Mouse (Mus musculus) T-cell, adult 2 months (primary cell): Measurements from ENCODE around the gene Tchh.
"Not testable (repeated sequence)": the region's sequence is repeated elsewhere in the genome, so short reads cannot be mapped to it uniquely, and the experiment has no call there.

ENCODE experiments used
- DNase-seq: peaks from one replicate; pipeline ENCODE4 v3.0.0; 2022; ENCODE audit warnings: low spot score

Gene Tchh

DNA sequence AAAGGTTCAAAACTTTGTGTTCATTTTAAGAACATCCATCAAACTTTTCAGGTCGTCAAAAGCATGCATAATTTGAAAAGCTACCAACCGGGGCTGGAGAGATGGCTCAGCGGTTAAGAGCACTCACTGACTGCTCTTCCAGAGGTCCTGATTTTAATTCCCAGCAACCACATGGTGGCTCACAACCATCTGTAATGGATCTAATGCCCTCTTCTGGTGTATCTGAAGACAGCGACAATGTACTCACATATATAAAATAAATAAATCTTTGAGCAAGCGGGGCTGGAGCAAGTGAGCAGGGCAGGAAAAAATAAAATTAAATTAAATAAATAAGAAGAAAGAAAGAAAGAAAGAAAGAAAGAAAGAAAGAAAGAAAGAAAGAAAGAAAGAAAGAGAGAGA, 52.6 kb downstream of the Tchh start:
- not testable (repeated sequence) for DNase-seq

DNA sequence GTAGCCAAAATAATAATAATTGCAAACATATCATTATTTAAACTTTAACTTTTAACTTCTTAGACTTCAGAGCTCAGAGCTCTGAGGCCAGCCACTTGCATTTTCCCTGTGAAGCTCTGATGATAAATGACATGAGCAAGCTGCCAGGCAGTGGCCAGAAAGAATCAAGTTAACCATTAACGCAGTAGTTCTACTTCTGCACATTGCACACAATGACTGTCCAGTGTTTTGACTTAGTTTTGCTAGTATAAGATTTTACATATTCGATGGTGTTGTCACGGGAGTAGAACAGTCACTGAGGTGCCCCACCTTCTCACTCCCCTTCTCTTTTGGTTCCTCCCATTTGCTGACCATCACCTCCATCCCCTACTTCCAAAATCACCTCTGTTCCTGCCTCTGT, 55.0 kb downstream of the Tchh start:
- DNase-seq, result no peak
